Mouse (Mus musculus): Measurements from ENCODE around the gene Fbxl15. TPM values are rescaled to one million over a fixed set of nuclear protein-coding genes. Genes with fewer than 3 reads are reported as not detected.

Fbxl15 gene
- polyA plus RNA-seq, 1 experiment from 2014 or later, result 25.5 TPM

DNA sequence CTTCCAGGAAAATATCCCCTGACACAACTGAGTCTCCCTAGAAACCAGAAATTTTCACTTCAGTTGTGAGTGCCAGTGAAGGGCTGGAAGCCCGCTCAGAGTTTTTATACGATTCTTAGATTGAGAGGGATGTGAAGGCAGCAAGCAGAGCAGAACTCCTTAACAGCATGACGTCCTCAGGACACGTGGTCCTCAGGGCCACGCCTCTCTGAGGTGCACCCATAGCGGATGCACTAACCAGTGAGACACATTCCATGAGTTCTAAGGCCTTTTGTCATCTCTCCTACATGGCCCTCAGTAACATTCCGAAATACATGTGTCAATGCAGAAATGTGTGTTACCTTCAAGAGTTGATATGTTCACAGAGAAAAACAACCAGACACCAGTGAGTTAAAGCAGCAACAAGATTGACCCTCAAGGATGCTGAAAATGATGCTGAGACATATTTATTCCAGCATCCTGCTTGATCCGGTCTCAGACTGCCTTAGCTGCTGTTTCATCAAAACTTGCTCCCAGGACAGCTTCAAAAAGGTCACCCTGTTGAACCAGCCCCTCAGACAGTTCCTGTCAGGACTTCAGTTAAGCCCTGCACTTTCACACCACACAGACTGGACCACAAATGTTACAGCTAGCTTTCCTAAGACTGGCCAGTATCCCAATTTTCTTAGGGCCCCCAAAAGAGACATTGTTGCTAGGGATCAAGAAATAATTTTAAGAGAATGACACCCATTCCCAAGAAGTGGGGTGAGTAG is 27.5 kb upstream of the Fbxl15 start:
- ATAC-seq (ENCODE audit: low FRiP score), result no peak
- DNase-seq (ENCODE audit: low spot score, missing footprints), result no peak
- H3K9ac ChIP-seq (ENCODE audit: low read length), result no peak overlapping the region
- H3K4me2 ChIP-seq, result no peak overlapping the region
- no peak overlapping the region for H3K27ac ChIP-seq (ENCODE audit: low read depth, low read length)
- H3K4me1 ChIP-seq (ENCODE audit: control insufficient read depth, insufficient read depth, low read length), result peaks cover 10% of the 10 kb centered on the region
- 40% methylated on average over 8 of the region's 8 CpGs for WGBS
- H3K9me3 ChIP-seq (ENCODE audit: control insufficient read depth, low read length), result no peaks in the 10 kb centered on the region
- no peak overlapping the region for H3K4me3 ChIP-seq (ENCODE audit: low read depth, low read length)
- no peaks in the 10 kb centered on the region; the same call in 1 of the 2 replicates for H3K27me3 ChIP-seq (ENCODE audit: control insufficient read depth, insufficient read depth, low read length)
- H3K36me3 ChIP-seq (ENCODE audit: control insufficient read depth, insufficient read depth, low read length), result no peaks in the 10 kb centered on the region

- Histone ChIP-seq H3K9ac (ENCODE audit: low read length) (no peak overlapping the region), H3K9me3 (ENCODE audit: control insufficient read depth, low read length) (no peaks in the 10 kb centered on the region), H3K27me3 (ENCODE audit: control insufficient read depth, insufficient read depth, low read length) (peaks cover 8% of the 10 kb centered on the region), H3K27ac (ENCODE audit: low read depth, low read length) (no peak overlapping the region), H3K4me2 (no peak overlapping the region), H3K4me3 (ENCODE audit: low read depth, low read length) (no peak overlapping the region), H3K36me3 (ENCODE audit: control insufficient read depth, insufficient read depth, low read length) (no peaks in the 10 kb centered on the region), H3K4me1 (ENCODE audit: control insufficient read depth, insufficient read depth, low read length) (peaks cover 14% of the 10 kb centered on the region)
- ATAC-seq (ENCODE audit: low FRiP score), result no peak
- no peak for DNase-seq (ENCODE audit: low spot score, missing footprints)
- WGBS, result 90% methylated on average over 4 of the region's 4 CpGs
Measured at GRCm38 (mm10) chr19:46302551-46302950, 25.4 kb upstream of the Fbxl15 start.

GRCm38 (mm10) chr19:46303251-46304215 is 24.5 kb upstream of the Fbxl15 start:
- 60% methylated on average over 18 of the region's 18 CpGs for WGBS
- Histone ChIP-seq H3K36me3 (ENCODE audit: control insufficient read depth, insufficient read depth, low read length) (no peaks in the 10 kb centered on the region), H3K27me3 (ENCODE audit: control insufficient read depth, insufficient read depth, low read length) (peaks cover 16% of the 10 kb centered on the region), H3K4me1 (ENCODE audit: control insufficient read depth, insufficient read depth, low read length) (peaks cover 14% of the 10 kb centered on the region), H3K4me3 (ENCODE audit: low read depth, low read length) (peak overlapping the region; percentile 56), H3K27ac (ENCODE audit: low read depth, low read length) (no peak overlapping the region), H3K4me2 (peak overlapping the region; percentile 59), H3K9ac (ENCODE audit: low read length) (no peak overlapping the region; the same call in 1 of the 2 replicates), H3K9me3 (ENCODE audit: control insufficient read depth, low read length) (no peaks in the 10 kb centered on the region)
- DNase-seq (ENCODE audit: low spot score, missing footprints) (no peak), ATAC-seq (ENCODE audit: low FRiP score) (no peak)

DNA sequence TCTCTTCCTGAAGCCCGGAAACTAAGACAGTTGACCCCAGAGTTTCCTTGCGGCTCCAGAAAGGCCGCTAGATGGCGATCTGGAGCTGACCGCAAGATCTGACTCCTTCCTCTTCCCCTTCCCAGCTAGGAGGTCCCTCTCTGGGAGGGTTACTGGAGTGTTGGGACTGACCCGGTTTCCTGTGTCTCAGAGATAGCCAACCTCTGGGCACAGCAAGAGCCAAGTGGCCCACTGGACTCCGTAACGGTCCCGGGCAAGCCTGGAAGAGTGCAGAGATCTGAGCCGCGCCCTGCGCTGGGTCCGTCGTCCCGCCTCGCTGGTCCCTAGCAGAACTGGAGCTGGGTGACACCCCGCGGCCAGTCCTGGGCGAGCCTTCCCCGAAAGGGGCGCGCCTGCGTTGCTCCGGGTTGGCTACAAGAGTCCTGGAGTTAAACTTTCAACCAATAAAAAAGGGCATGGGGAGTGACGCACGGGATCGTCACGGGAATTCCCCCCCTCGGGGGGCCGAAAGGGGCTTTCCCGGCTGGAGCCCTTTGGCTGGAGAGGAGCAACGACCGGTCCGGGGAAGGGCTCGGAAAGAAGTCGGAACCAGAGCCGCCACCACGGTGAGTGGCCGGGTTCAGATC is 23.7 kb upstream of the Fbxl15 start, which contains the start of gene Nfkb2:
Gene Nfkb2 (plus strand): TSS at position 105 of the 626 bp plus-strand sequence.
- WGBS, result under 1% methylated on average over 39 of the region's 39 CpGs
- no peak within 1 kb of the TSS; the same call in 1 of the 2 replicates for H3K27ac ChIP-seq (ENCODE audit: low read depth, low read length)
- peaks cover 20% of the 10 kb centered on the region for H3K27me3 ChIP-seq (ENCODE audit: control insufficient read depth, insufficient read depth, low read length)

DNA sequence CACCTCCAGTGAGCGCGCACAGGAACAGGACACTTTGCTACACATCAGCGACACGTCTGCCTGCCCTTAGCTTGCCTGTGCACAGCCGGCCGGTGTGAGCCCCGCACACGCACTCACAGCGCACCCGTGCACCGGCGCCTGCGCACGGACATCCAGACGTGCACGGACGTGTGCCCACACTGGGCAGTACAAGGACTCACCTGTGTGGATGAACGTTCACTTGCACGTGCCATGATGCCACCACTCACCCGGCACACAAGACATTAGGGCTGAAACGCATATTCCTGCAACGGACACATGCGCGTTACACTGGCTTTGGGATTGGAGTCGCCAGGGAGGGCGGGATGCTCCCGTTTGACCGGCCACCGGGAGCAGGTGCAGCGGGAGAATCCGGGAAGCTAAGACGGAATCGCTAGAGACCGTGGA is 23.1 kb upstream of the Fbxl15 start:
- WGBS, result 0% methylated on average over 34 of the region's 34 CpGs

More for the DNA sequence above, 23.7 kb upstream of the Fbxl15 start, which contains the start of gene Nfkb2:
- Histone ChIP-seq H3K9ac (ENCODE audit: low read length) (peak within 1 kb of the TSS; percentile 65), H3K4me2 (peak within 1 kb of the TSS; percentile 59), H3K4me3 (ENCODE audit: low read depth, low read length) (peak within 1 kb of the TSS; percentile 56), H3K36me3 (ENCODE audit: control insufficient read depth, insufficient read depth, low read length) (no peaks in the 10 kb centered on the region), H3K9me3 (ENCODE audit: control insufficient read depth, low read length) (no peaks in the 10 kb centered on the region), H3K4me1 (ENCODE audit: control insufficient read depth, insufficient read depth, low read length) (peaks cover 18% of the 10 kb centered on the region)
- ATAC-seq (ENCODE audit: low FRiP score) (peak; percentile 84), DNase-seq (ENCODE audit: low spot score, missing footprints) (peak; percentile 98)

DNA sequence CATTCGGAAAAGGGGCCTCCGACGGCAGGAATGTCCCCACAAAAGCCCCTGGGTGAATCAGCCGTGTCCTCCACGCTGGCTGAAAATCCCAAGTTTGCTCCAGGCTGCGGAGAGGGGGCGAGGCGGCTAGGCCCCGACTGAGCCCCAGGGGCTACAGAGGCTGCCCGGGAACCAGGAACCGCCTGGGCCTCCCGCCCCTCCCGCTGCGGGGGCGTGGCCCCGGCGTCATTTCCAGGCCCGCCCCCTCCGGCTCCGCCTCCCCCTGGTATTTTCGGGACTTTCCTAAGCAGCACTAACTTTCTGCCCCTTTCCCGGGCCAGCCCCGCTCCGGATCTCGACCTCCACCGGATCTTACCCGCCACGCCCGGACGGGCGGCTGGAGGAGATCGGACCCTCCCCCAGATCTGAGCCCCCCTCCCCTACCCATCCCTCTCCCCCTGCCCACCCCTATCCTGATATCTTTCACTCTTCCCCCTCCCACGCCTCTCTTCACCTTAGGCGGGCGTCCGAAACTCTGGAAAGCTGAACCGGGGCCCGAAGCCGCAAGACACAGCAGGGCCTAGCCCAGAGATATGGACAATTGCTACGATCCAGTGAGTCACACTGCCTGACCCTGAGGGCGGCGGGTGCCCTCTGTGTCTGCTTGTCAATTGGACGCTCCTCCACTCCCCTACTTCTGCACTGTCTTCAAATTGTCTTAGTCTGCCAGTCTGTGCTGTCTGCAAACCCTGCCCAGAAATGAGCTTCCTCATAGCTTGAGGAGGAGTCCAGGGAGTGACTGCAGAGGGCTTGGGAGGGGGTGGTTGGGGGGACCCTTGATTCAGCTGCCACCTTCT is 22.3 kb upstream of the Fbxl15 start:
- Histone ChIP-seq H3K27me3 (ENCODE audit: control insufficient read depth, insufficient read depth, low read length) (peaks cover 20% of the 10 kb centered on the region), H3K4me1 (ENCODE audit: control insufficient read depth, insufficient read depth, low read length) (peaks cover 18% of the 10 kb centered on the region), H3K9me3 (ENCODE audit: control insufficient read depth, low read length) (no peaks in the 10 kb centered on the region), H3K4me3 (ENCODE audit: low read depth, low read length) (peak overlapping the region; percentile 56), H3K36me3 (ENCODE audit: control insufficient read depth, insufficient read depth, low read length) (no peaks in the 10 kb centered on the region), H3K9ac (ENCODE audit: low read length) (peak overlapping the region; percentile 65), H3K27ac (ENCODE audit: low read depth, low read length) (no peak overlapping the region), H3K4me2 (peak overlapping the region; percentile 59)
- ATAC-seq (ENCODE audit: low FRiP score) (peak; percentile 68), DNase-seq (ENCODE audit: low spot score, missing footprints) (peak; percentile 99)
- 1% methylated on average over 38 of the region's 43 CpGs for WGBS

More for the DNA sequence above, 23.1 kb upstream of the Fbxl15 start:
- DNase-seq (ENCODE audit: low spot score, missing footprints) (no peak), ATAC-seq (ENCODE audit: low FRiP score) (peak; percentile 36; the same call in 1 of the 2 replicates)
- Histone ChIP-seq H3K27ac (ENCODE audit: low read depth, low read length) (no peak overlapping the region), H3K4me1 (ENCODE audit: control insufficient read depth, insufficient read depth, low read length) (peaks cover 18% of the 10 kb centered on the region), H3K4me3 (ENCODE audit: low read depth, low read length) (peak overlapping the region; percentile 56), H3K27me3 (ENCODE audit: control insufficient read depth, insufficient read depth, low read length) (peaks cover 20% of the 10 kb centered on the region), H3K9me3 (ENCODE audit: control insufficient read depth, low read length) (no peaks in the 10 kb centered on the region), H3K36me3 (ENCODE audit: control insufficient read depth, insufficient read depth, low read length) (no peaks in the 10 kb centered on the region), H3K4me2 (peak overlapping the region; percentile 59), H3K9ac (ENCODE audit: low read length) (peak overlapping the region; percentile 65)

DNA sequence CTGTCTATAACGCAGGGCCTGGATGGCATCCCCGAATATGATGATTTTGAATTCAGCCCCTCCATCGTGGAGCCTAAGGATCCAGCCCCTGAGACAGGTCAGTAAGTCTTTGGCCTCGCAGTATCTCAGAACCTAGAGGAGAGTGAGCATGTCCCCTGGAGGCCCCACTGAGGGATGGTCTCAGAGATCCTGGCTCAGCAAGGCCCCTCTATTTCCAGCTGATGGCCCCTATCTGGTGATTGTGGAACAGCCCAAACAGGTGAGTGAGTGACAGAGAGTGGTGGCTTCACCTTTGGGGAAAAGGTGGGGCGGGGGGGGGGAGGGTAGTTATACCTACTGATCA is 21.7 kb upstream of the Fbxl15 start:
- Histone ChIP-seq H3K27me3 (ENCODE audit: control insufficient read depth, insufficient read depth, low read length) (peaks cover 20% of the 10 kb centered on the region), H3K36me3 (ENCODE audit: control insufficient read depth, insufficient read depth, low read length) (no peaks in the 10 kb centered on the region), H3K4me2 (peak overlapping the region; percentile 59; the same call in 1 of the 2 replicates), H3K27ac (ENCODE audit: low read depth, low read length) (no peak overlapping the region), H3K4me3 (ENCODE audit: low read depth, low read length) (peak overlapping the region; percentile 56), H3K9me3 (ENCODE audit: control insufficient read depth, low read length) (no peaks in the 10 kb centered on the region), H3K4me1 (ENCODE audit: control insufficient read depth, insufficient read depth, low read length) (peaks cover 18% of the 10 kb centered on the region), H3K9ac (ENCODE audit: low read length) (peak overlapping the region; percentile 65; the same call in 1 of the 2 replicates)
- DNase-seq (ENCODE audit: low spot score, missing footprints) (no peak), ATAC-seq (ENCODE audit: low FRiP score) (no peak)
- WGBS, result 65% methylated on average over 5 of the region's 5 CpGs

DNA sequence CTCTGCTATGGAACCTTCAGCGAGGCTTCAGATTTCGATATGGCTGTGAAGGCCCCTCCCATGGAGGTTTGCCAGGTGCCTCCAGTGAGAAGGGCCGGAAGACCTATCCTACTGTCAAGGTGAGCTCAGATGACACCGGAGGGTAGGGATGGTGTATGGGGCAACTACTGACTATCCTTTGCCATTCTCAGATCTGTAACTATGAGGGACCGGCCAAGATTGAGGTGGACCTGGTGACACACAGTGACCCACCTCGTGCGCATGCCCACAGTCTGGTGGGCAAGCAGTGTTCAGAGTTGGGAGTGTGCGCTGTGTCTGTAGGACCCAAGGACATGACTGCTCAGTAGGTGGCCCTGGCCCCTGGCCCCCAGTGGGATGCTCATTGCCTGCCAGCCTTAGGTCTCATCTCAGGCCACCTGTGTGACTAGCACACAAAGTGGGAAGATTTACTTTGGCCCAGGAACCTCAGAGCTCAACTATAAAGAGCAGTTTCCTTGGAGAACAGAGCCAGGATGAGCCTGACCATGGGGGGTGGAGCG is 21.2 kb upstream of the Fbxl15 start:
- no peak overlapping the region for H3K9ac ChIP-seq (ENCODE audit: low read length)
- H3K4me3 ChIP-seq (ENCODE audit: low read depth, low read length), result no peak overlapping the region
- 90% methylated on average over 9 of the region's 9 CpGs for WGBS
- no peak for DNase-seq (ENCODE audit: low spot score, missing footprints)
- peaks cover 18% of the 10 kb centered on the region for H3K4me1 ChIP-seq (ENCODE audit: control insufficient read depth, insufficient read depth, low read length)
- no peak overlapping the region for H3K27ac ChIP-seq (ENCODE audit: low read depth, low read length)
- ATAC-seq (ENCODE audit: low FRiP score), result no peak
- H3K4me2 ChIP-seq, result no peak overlapping the region
- H3K36me3 ChIP-seq (ENCODE audit: control insufficient read depth, insufficient read depth, low read length), result no peaks in the 10 kb centered on the region
- H3K9me3 ChIP-seq (ENCODE audit: control insufficient read depth, low read length), result no peaks in the 10 kb centered on the region
- H3K27me3 ChIP-seq (ENCODE audit: control insufficient read depth, insufficient read depth, low read length), result peaks cover 20% of the 10 kb centered on the region

Data from midbrain, embryonic 11.5 days (tissue).